Mouse (Mus musculus) midbrain, embryonic 14.5 days (tissue): ENCODE measurements around the gene Tmem38b. TPM values are rescaled to one million over a fixed set of nuclear protein-coding genes. Genes with fewer than 3 reads are reported as not detected.

Experiments
- polyA plus RNA-seq: library from polyadenylated mRNA; unstranded; fragments of >200 nt; fragmentation: Nextera tagmentation; extraction: Ambion mirVana; gene quantifications from 2 replicates; pipeline ENCODE4 v1.2.1, GENCODE M21; 2014

The Tmem38b gene
- polyA plus RNA-seq, 1 experiment from 2014 or later, result 11.9 TPM

Other genes with a start within 250 kb of the Tmem38b start
- 37.0 and 41.5 TPM in 2 replicates for gene Fsd1l, start 194.6 kb upstream of the Tmem38b start, polyA plus RNA-seq
- gene Fktn, start 112.0 kb upstream of the Tmem38b start, polyA plus RNA-seq, result 20.1 and 22.9 TPM in 2 replicates
- gene Tal2, start 46.3 kb upstream of the Tmem38b start, polyA plus RNA-seq, result 10.5 and 19.4 TPM in 2 replicates